ENCODE assay signal across 8 mouse cellular contexts in the genomic region with DNA sequence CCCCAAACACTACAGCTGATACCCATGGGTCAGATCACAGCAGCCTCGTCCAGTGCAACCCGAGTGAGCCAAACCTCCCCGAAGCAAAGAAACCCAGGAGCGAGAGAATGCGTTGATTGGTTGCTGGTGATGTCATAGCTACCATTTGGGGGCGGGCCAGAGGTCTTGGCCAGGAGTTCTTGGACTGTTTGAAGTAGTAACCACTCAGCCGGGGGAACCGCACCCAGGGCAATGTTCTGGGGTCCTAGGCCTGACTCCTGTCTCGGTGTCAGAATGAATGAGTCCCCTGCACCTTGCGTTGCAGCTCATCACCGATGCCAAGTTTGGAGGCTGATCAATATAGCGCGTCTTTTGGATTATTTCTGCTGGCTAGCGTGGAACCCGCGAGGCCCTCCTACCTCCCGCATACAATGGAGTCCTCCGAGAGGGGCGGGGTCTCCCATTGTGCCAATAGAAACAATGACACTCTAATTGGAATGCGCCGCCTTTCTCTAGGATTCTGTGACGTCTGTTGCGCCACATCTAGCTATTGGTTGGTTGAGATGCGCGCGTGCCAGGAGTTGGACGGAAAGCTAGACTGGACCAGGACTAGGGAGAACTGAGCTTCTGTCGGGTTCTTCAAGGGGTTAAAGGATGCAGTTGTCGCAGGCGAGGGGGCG. TPM values are rescaled to one million over a fixed set of nuclear protein-coding genes. Genes with fewer than 3 reads are reported as not detected.
DNase-seq lines count a peak whose midpoint lies in the region; ATAC-seq lines count a peak whose summit lies in the region.

No protein-coding gene starts in this region.

- no peak for ATAC-seq in erythroblast, adult 5-6 weeks (replicated peaks; ENCODE audit: low FRiP score, poor library complexity, severe bottlenecking)
- no peak for ATAC-seq in monocyte, adult 5-6 weeks (replicated peaks; ENCODE audit: insufficient number of reproducible peaks, low FRiP score, low TSS enrichment, poor library complexity, severe bottlenecking)

- peak; percentile 99 for DNase-seq in R1 (ENCODE audit: low read depth, low spot score)
- DNase-seq in cerebellum, adult 9-11 months, result peak; percentile 99
- peak; percentile 87 to 92 for DNase-seq in frontal cortex, postnatal 10 days (ENCODE audit: low spot score in 2 of 2)
- DNase-seq in left cerebral cortex, adult 18-20 months (ENCODE audit: low spot score in 2 of 2), result peak; percentile 82 to 86
- peak; percentile 90 for DNase-seq in retina, postnatal 7 days (ENCODE audit: low read depth, low spot score)
- no peak for DNase-seq in spleen, adult 18-20 months

RNA-seq across cellular contexts. Expression of a gene that starts 1.2 kb away (rescaled TPM):
- total RNA-seq in left cerebral cortex, adult 18-20 months (2021), result 10 to 100 TPM; 51.2 to 56.1 TPM
- total RNA-seq in erythroblast, adult 5-6 weeks (2015; ENCODE audit: low replicate concordance), result 1.9 and 5.0 TPM in 2 replicates
- 0.09 and 1.8 TPM in 2 replicates for total RNA-seq in erythroblast, adult 5-6 weeks (2017; ENCODE audit: low replicate concordance)
- 0.48 to 2.7 TPM (median 0.68 TPM) in 3 replicates for total RNA-seq in monocyte, adult 5-6 weeks (2017)

RNA-seq across cellular contexts. Expression of a gene that starts 16.7 kb away (rescaled TPM):
- 10 to 100 TPM; 65.4 to 68.7 TPM for total RNA-seq in left cerebral cortex, adult 18-20 months (2021)
- total RNA-seq in erythroblast, adult 5-6 weeks (2015; ENCODE audit: low replicate concordance), result 2.7 and 4.2 TPM in 2 replicates
- 1.8 and 3.7 TPM in 2 replicates for total RNA-seq in erythroblast, adult 5-6 weeks (2017; ENCODE audit: low replicate concordance)
- total RNA-seq in monocyte, adult 5-6 weeks (2017), result 1.8 to 7.4 TPM (median 4.9 TPM) in 3 replicates

RNA-seq across cellular contexts. Expression of a gene that starts 28.2 kb away (rescaled TPM):
- total RNA-seq in left cerebral cortex, adult 18-20 months (2021), result 10 to 100 TPM; 11.7 to 14.0 TPM
- 0.63 and 23.8 TPM in 2 replicates for total RNA-seq in erythroblast, adult 5-6 weeks (2015; ENCODE audit: low replicate concordance)
- not detected in 2 replicates for total RNA-seq in erythroblast, adult 5-6 weeks (2017; ENCODE audit: low replicate concordance)
- 6.2 to 10.0 TPM (median 8.4 TPM) in 3 replicates for total RNA-seq in monocyte, adult 5-6 weeks (2017)

RNA-seq across cellular contexts. Expression of a gene that starts 41.3 kb away (rescaled TPM):
- 100 to 1,000 TPM; 140 to 154 TPM for total RNA-seq in left cerebral cortex, adult 18-20 months (2021)
- total RNA-seq in erythroblast, adult 5-6 weeks (2015; ENCODE audit: low replicate concordance), result 4.2 and 20.9 TPM in 2 replicates
- total RNA-seq in erythroblast, adult 5-6 weeks (2017; ENCODE audit: low replicate concordance), result 47.5 and 61.2 TPM in 2 replicates
- 34.7 to 78.2 TPM (median 74.6 TPM) in 3 replicates for total RNA-seq in monocyte, adult 5-6 weeks (2017)

Comparison
In these comparisons a context has a peak if more than half of its experiments do, and no peak if none do; other contexts are left out.
1. DNase-seq: peak in R1 (single experiment), cerebellum, adult 9-11 months (single experiment), frontal cortex, postnatal 10 days (2 of 2), left cerebral cortex, adult 18-20 months (2 of 2) and retina, postnatal 7 days (single experiment); none in spleen, adult 18-20 months (0 of 2).
2. RNA of a gene that starts 1.2 kb away (total RNA-seq): 51.2 to 56.1 TPM in left cerebral cortex, adult 18-20 months; 0.09 to 5.0 TPM in erythroblast, adult 5-6 weeks and 0.48 to 2.7 TPM in monocyte, adult 5-6 weeks; every median in the first group is over 4 times any median in the second.